Mouse (Mus musculus) hindbrain, embryonic 16.5 days (tissue): ENCODE measurements at regions not wholly inside any gene's neighbourhood (a gene's known extent, or its start where the extent isn't known, plus 50 kb on each side); places are given as distances from the start of the nearest gene placed in this dataset.

Experiments used
- ATAC-seq: fragments of 200-750 bp; cut with Nextera tagmentation; 2 replicates; pipeline ENCODE4 v1.8.0; 2017; ENCODE audit warnings: moderate TSS enrichment, moderate library complexity
- H3K27ac ChIP-seq: fragments of 300-500 bp; sonication (generic); 2 replicates; pipeline ENCODE4 v1.5.1; 2014; ENCODE audit warnings: low read depth, mild to moderate bottlenecking, control low read depth, low read length, moderate library complexity
- H3K27me3 ChIP-seq: fragments of 300-500 bp; sonication (generic); replicated peaks from 2 replicates; pipeline ENCODE4 v1.6.1; 2014; ENCODE audit warnings: low read length; ENCODE audit not compliant: control insufficient read depth, insufficient read depth
- H3K36me3 ChIP-seq: fragments of 300-500 bp; sonication (generic); 2 replicates; pipeline ENCODE4 v1.6.1; 2014; ENCODE audit warnings: mild to moderate bottlenecking, low read length, moderate library complexity, mixed read lengths; ENCODE audit not compliant: control insufficient read depth, insufficient read depth
- H3K4me1 ChIP-seq: fragments of 300-500 bp; sonication (generic); 2 replicates; pipeline ENCODE4 v1.6.1; 2014; ENCODE audit warnings: low read depth, low read length; ENCODE audit not compliant: control insufficient read depth, insufficient read depth
- H3K4me2 ChIP-seq: fragments of 300-500 bp; sonication (generic); 2 replicates; pipeline ENCODE4 v1.6.1; 2014; ENCODE audit warnings: mild to moderate bottlenecking, low read length, control low read depth, moderate library complexity
- H3K4me3 ChIP-seq: fragments of 300-500 bp; sonication (generic); 2 replicates; pipeline ENCODE4 v1.5.1; 2014; ENCODE audit warnings: mild to moderate bottlenecking, low read length, control low read depth, moderate library complexity
- H3K9ac ChIP-seq: fragments of 300-500 bp; sonication (generic); 2 replicates; pipeline ENCODE4 v1.6.1; 2014; ENCODE audit warnings: low read depth, mild to moderate bottlenecking, control low read depth, low read length, moderate library complexity
- H3K9me3 ChIP-seq: fragments of 300-500 bp; sonication (generic); 2 replicates; pipeline ENCODE4 v1.6.1; 2014; ENCODE audit warnings: mild to moderate bottlenecking, low read length, moderate library complexity; ENCODE audit not compliant: control insufficient read depth
- WGBS: fragments of 180-500 bp; shearing (Covaris S2); extraction: QIAGEN DNeasy Blood & Tissue Kit; methylation state at CpG from one replicate; pipeline ENCODE4 v1.1.7; 2014; 5-methylcytosine and 5-hydroxymethylcytosine counted together

- no peaks in the 10 kb centered on the region for H3K36me3 ChIP-seq
- no peaks in the 10 kb centered on the region for H3K4me1 ChIP-seq
- no peak for ATAC-seq
- no peaks in the 10 kb centered on the region for H3K27me3 ChIP-seq
- H3K27ac ChIP-seq = no peak overlapping the region
- H3K4me3 ChIP-seq = no peak overlapping the region
- WGBS = 63% methylated on average over 4 of the region's 4 CpGs
- H3K9ac ChIP-seq = no peak overlapping the region
- no peaks in the 10 kb centered on the region for H3K9me3 ChIP-seq
- no peak overlapping the region for H3K4me2 ChIP-seq
These were observed 181.6 kb downstream of the Rplp1 start for GRCm38 (mm10) chr9:61732747-61733146.

GRCm38 (mm10) chr9:61728115-61728514, 186.2 kb downstream of the Rplp1 start:
- H3K9me3 ChIP-seq = no peaks in the 10 kb centered on the region

DNA sequence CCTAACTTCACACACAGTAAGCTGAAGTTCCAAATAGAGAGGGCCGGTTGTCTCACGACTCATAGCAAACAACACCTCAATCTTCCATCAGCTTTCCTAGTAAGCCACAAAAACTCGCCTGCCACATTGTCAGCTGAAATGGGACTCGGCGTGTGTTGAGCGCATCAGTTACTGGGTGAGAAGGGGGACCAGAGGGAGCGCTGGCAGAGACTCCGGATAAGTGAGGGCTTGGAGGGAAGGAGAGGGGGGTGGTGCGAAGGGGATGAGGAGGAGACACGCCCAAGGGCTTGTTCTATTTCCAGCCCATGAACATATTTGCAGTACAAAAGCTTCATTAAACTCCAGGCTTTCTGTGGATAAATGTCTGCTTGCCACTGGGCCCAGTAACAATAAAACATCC, 186.7 kb downstream of the Rplp1 start:
- no peaks in the 10 kb centered on the region for H3K9me3 ChIP-seq
- no peak overlapping the region for H3K4me2 ChIP-seq
- 0 out of 2 replicates have a peak, but pooled peaks cover 2% of the 10 kb centered on the region for H3K27me3 ChIP-seq
- no peak overlapping the region for H3K4me3 ChIP-seq
- ATAC-seq = no peak
- H3K27ac ChIP-seq = no peak overlapping the region
- no peak overlapping the region for H3K9ac ChIP-seq
- H3K4me1 ChIP-seq = no peaks in the 10 kb centered on the region
- H3K36me3 ChIP-seq = no peaks in the 10 kb centered on the region
- 71% methylated on average over 10 of the region's 10 CpGs for WGBS

More at GRCm38 (mm10) chr9:61728115-61728514, 186.2 kb downstream of the Rplp1 start:
- Histone ChIP-seq H3K4me2 (no peak overlapping the region), H3K4me3 (no peak overlapping the region), H3K9ac (no peak overlapping the region), H3K27me3 (no peaks in the 10 kb centered on the region), H3K27ac (no peak overlapping the region), H3K4me1 (no peaks in the 10 kb centered on the region), H3K36me3 (no peaks in the 10 kb centered on the region)
- 84% methylated on average over 4 of the region's 4 CpGs for whole genome bisulfite sequencing
- ATAC-seq = no peak

DNA sequence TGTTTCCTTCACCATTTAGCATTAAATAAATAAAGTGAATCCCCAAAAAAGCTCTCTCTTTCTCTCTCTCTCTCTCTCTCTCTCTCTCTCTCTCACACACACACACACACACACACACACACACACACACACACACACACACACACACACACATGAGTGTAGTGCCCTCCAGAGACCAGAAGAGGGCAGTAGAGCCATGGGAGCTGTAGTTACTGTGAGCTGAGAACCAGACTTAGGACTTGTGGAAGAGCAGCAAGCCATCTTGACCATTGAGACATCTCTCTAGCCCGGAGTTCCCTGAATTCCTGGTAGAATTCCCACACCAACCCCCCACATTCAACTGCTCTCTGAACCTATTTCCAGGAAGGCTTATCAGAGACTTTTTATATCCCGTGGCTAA, 190.3 kb downstream of the Rplp1 start:
- Histone ChIP-seq H3K4me2 (no peak overlapping the region), H3K4me1 (peaks cover 16% of the 10 kb centered on the region), H3K4me3 (no peak overlapping the region), H3K9ac (no peak overlapping the region), H3K36me3 (no peaks in the 10 kb centered on the region), H3K9me3 (no peaks in the 10 kb centered on the region), H3K27me3 (0 out of 2 replicates have a peak, but pooled peaks cover 2% of the 10 kb centered on the region), H3K27ac (no peak overlapping the region)
- WGBS = 93% methylated on average over 2 of the region's 2 CpGs
- no peak for ATAC-seq

GRCm38 (mm10) chr9:61723021-61723581, 191.2 kb downstream of the Rplp1 start:
- no peaks in the 10 kb centered on the region for H3K36me3 ChIP-seq
- ATAC-seq = no peak
- no peaks in the 10 kb centered on the region for H3K9me3 ChIP-seq
- H3K4me3 ChIP-seq = no peak overlapping the region
- WGBS = 74% methylated on average over 8 of the region's 8 CpGs
- peaks cover 16% of the 10 kb centered on the region for H3K4me1 ChIP-seq
- H3K27me3 ChIP-seq = 0 out of 2 replicates have a peak, but pooled peaks cover 2% of the 10 kb centered on the region
- H3K9ac ChIP-seq = no peak overlapping the region
- H3K4me2 ChIP-seq = no peak overlapping the region
- no peak overlapping the region for H3K27ac ChIP-seq

GRCm38 (mm10) chr9:61721851-61722250, 192.5 kb downstream of the Rplp1 start:
- 91% methylated on average over 5 of the region's 5 CpGs for WGBS
- Histone ChIP-seq H3K4me1 (peaks cover 16% of the 10 kb centered on the region), H3K27me3 (0 out of 2 replicates have a peak, but pooled peaks cover 2% of the 10 kb centered on the region), H3K4me3 (no peak overlapping the region), H3K9ac (no peak overlapping the region), H3K27ac (no peak overlapping the region), H3K4me2 (no peak overlapping the region), H3K36me3 (no peaks in the 10 kb centered on the region), H3K9me3 (no peaks in the 10 kb centered on the region)
- ATAC-seq = no peak

DNA sequence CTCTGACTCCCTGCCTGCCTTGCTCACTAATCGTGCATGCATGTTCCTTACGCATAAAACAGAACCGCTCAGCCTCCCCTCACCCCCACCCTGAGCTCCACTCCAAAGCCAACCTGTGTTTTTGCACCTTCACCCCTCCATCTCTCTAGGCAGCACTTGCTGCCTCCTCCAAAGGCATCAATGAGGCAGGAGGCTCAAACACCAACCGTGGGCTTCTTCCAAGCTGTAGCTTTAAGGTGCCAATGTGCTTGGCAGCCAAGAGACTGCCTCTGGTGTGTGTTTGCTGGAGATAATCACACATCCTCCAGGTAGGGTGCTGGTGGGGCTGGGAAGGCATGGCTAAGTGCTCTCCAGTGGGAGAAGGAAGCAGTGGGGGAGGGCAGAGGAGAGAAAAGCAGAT, 193.3 kb downstream of the Rplp1 start:
- Histone ChIP-seq H3K9ac (no peak overlapping the region), H3K4me1 (peaks cover 16% of the 10 kb centered on the region), H3K9me3 (no peaks in the 10 kb centered on the region), H3K27me3 (0 out of 2 replicates have a peak, but pooled peaks cover 2% of the 10 kb centered on the region), H3K27ac (no peak overlapping the region), H3K36me3 (no peaks in the 10 kb centered on the region), H3K4me2 (0 out of 2 replicates have a peak overlapping the region, but pooled peaks have one; percentile 3), H3K4me3 (no peak overlapping the region)
- ATAC-seq = peak; percentile 40; the same call in 1 of the 2 replicates
- WGBS = 37% methylated on average over 4 of the region's 4 CpGs

- H3K4me3 ChIP-seq = no peak overlapping the region
- H3K4me2 ChIP-seq = no peak overlapping the region
- 0 out of 2 replicates have a peak, but pooled peaks cover 2% of the 10 kb centered on the region for H3K27me3 ChIP-seq
- no peaks in the 10 kb centered on the region for H3K36me3 ChIP-seq
- H3K4me1 ChIP-seq = peaks cover 16% of the 10 kb centered on the region
- H3K9me3 ChIP-seq = no peaks in the 10 kb centered on the region
- WGBS = 34% methylated on average over 5 of the region's 5 CpGs
- ATAC-seq = no peak
- H3K27ac ChIP-seq = no peak overlapping the region
- 0 out of 2 replicates have a peak overlapping the region, but pooled peaks have one; percentile 29 for H3K9ac ChIP-seq
These were observed 194.1 kb downstream of the Rplp1 start for GRCm38 (mm10) chr9:61720206-61720605.

GRCm38 (mm10) chr9:61716751-61717150, 197.6 kb downstream of the Rplp1 start:
- no peak for ATAC-seq
- Histone ChIP-seq H3K27ac (no peak overlapping the region), H3K36me3 (no peaks in the 10 kb centered on the region), H3K4me3 (no peak overlapping the region), H3K4me1 (peaks cover 26% of the 10 kb centered on the region), H3K4me2 (no peak overlapping the region), H3K27me3 (no peaks in the 10 kb centered on the region), H3K9ac (no peak overlapping the region), H3K9me3 (no peaks in the 10 kb centered on the region)
- 67% methylated on average over 4 of the region's 4 CpGs for WGBS
